Mouse (Mus musculus): ENCODE data around the gene Xlr4c. TPM values are rescaled to one million over a fixed set of nuclear protein-coding genes. Genes with fewer than 3 reads are reported as not detected.
"Not testable (repeated sequence)": the region's sequence is repeated elsewhere in the genome, so short reads cannot be mapped to it uniquely, and the experiment has no call there.

Gene Xlr4c
- polyA plus RNA-seq (2015; fragmentation: Nextera tagmentation; extraction: Ambion mirVana), result 0.98 TPM in 1 of 2 replicates, not detected in the other

- H3K27ac ChIP-seq; H3K36me3 ChIP-seq; H3K9ac ChIP-seq; H3K9me3 ChIP-seq; H3K4me3 ChIP-seq; ATAC-seq (ENCODE audit: borderline replicate concordance, extremely low read depth, low FRiP score, low TSS enrichment); H3K27me3 ChIP-seq; H3K4me1 ChIP-seq; H3K4me2 ChIP-seq: not testable (repeated sequence)
- WGBS, result 78% methylated on average over 14 of the region's 14 CpGs
Measured at GRCm38 (mm10) chrX:73242821-73243325, at the start of gene Xlr4c. Gene Xlr4c (minus strand): TSS chrX:73243130.

GRCm38 (mm10) chrX:73265270-73265669, 22.3 kb upstream of the Xlr4c start, which contains the start of gene Xlr3c:
Gene Xlr3c (minus strand): TSS chrX:73265390.
- 84% methylated on average over 14 of the region's 14 CpGs for WGBS
- not testable (repeated sequence) for H3K27ac ChIP-seq; H3K4me3 ChIP-seq; H3K4me2 ChIP-seq; H3K9me3 ChIP-seq; H3K9ac ChIP-seq; H3K36me3 ChIP-seq; H3K4me1 ChIP-seq; ATAC-seq (ENCODE audit: borderline replicate concordance, extremely low read depth, low FRiP score, low TSS enrichment); H3K27me3 ChIP-seq

- H3K27ac ChIP-seq; H3K9me3 ChIP-seq; H3K9ac ChIP-seq; ATAC-seq (ENCODE audit: borderline replicate concordance, extremely low read depth, low FRiP score, low TSS enrichment); H3K27me3 ChIP-seq; H3K4me3 ChIP-seq; H3K4me2 ChIP-seq; H3K4me1 ChIP-seq; H3K36me3 ChIP-seq: not testable (repeated sequence)
- WGBS, result 74% methylated on average over 1 of the region's 2 CpGs
Measured at GRCm38 (mm10) chrX:73262428-73262827, 19.5 kb upstream of the Xlr4c start.

- H3K4me1 ChIP-seq, result no peaks in the 10 kb centered on the region
- H3K9ac ChIP-seq, result peak overlapping the region; percentile 55
- 19% methylated on average over 3 of the region's 3 CpGs for WGBS
- no peak for ATAC-seq (ENCODE audit: borderline replicate concordance, extremely low read depth, low FRiP score, low TSS enrichment)
- H3K4me2 ChIP-seq, result peak overlapping the region; percentile 86
- H3K27ac ChIP-seq, result peak overlapping the region; percentile 94; the same call in 1 of the 2 replicates
- H3K36me3 ChIP-seq, result no peaks in the 10 kb centered on the region
- H3K4me3 ChIP-seq, result peak overlapping the region; percentile 59
- H3K9me3 ChIP-seq, result no peaks in the 10 kb centered on the region
- no peaks in the 10 kb centered on the region; the same call in none of the 2 replicates for H3K27me3 ChIP-seq
Measured at GRCm38 (mm10) chrX:73229288-73229687, 13.6 kb downstream of the Xlr4c start.

- H3K4me1 ChIP-seq, result no peaks in the 10 kb centered on the region
- peak overlapping the region; percentile 59 for H3K4me3 ChIP-seq
- peak overlapping the region; percentile 86 for H3K4me2 ChIP-seq
- ATAC-seq (ENCODE audit: borderline replicate concordance, extremely low read depth, low FRiP score, low TSS enrichment), result peak; percentile 72
- peak overlapping the region; percentile 55 for H3K9ac ChIP-seq
- H3K9me3 ChIP-seq, result no peaks in the 10 kb centered on the region
- 11% methylated on average over 49 of the region's 51 CpGs for WGBS
- peak overlapping the region; percentile 94 for H3K27ac ChIP-seq
- H3K36me3 ChIP-seq, result no peaks in the 10 kb centered on the region
- no peaks in the 10 kb centered on the region; the same call in none of the 2 replicates for H3K27me3 ChIP-seq
Measured at GRCm38 (mm10) chrX:73228606-73229214, 14.2 kb downstream of the Xlr4c start.

- H3K4me2 ChIP-seq, result peak within 1 kb of the TSS; percentile 86
- no peaks in the 10 kb centered on the region; the same call in none of the 2 replicates for H3K27me3 ChIP-seq
- H3K4me1 ChIP-seq, result no peaks in the 10 kb centered on the region
- ATAC-seq (ENCODE audit: borderline replicate concordance, extremely low read depth, low FRiP score, low TSS enrichment), result peak; percentile 94
- no peaks in the 10 kb centered on the region for H3K36me3 ChIP-seq
- peak within 1 kb of the TSS; percentile 55 for H3K9ac ChIP-seq
- peak within 1 kb of the TSS; percentile 94 for H3K27ac ChIP-seq
- WGBS, result 17% methylated on average over 39 of the region's 39 CpGs
- peak within 1 kb of the TSS; percentile 59 for H3K4me3 ChIP-seq
- no peaks in the 10 kb centered on the region for H3K9me3 ChIP-seq
Measured at GRCm38 (mm10) chrX:73227914-73228605, 14.9 kb downstream of the Xlr4c start, which contains the start of gene F8a. Gene F8a (plus strand): TSS chrX:73228291.

GRCm38 (mm10) chrX:73225365-73225764, 17.6 kb downstream of the Xlr4c start:
- WGBS, result 33% methylated on average over 1 of the region's 1 CpGs
- Histone ChIP-seq H3K4me3 (no peak overlapping the region), H3K9me3 (no peaks in the 10 kb centered on the region), H3K27ac (no peak overlapping the region), H3K4me1 (no peaks in the 10 kb centered on the region), H3K9ac (no peak overlapping the region), H3K4me2 (no peak overlapping the region), H3K27me3 (no peaks in the 10 kb centered on the region; the same call in none of the 2 replicates), H3K36me3 (no peaks in the 10 kb centered on the region)
- ATAC-seq (ENCODE audit: borderline replicate concordance, extremely low read depth, low FRiP score, low TSS enrichment), result no peak

- H3K27me3 ChIP-seq; H3K9ac ChIP-seq; H3K9me3 ChIP-seq; H3K4me1 ChIP-seq; H3K4me3 ChIP-seq; ATAC-seq (ENCODE audit: borderline replicate concordance, extremely low read depth, low FRiP score, low TSS enrichment); H3K4me2 ChIP-seq; H3K27ac ChIP-seq; H3K36me3 ChIP-seq: not testable (repeated sequence)
- WGBS, result 69% methylated on average over 17 of the region's 19 CpGs
Measured at GRCm38 (mm10) chrX:73213819-73214564, 28.9 kb downstream of the Xlr4c start, which contains the start of gene Xlr4b. Gene Xlr4b (plus strand): TSS chrX:73214333.

GRCm38 (mm10) chrX:73191934-73192333, 51.0 kb downstream of the Xlr4c start, which contains the start of gene Xlr3b:
Gene Xlr3b (plus strand): TSS chrX:73192207.
- ATAC-seq (ENCODE audit: borderline replicate concordance, extremely low read depth, low FRiP score, low TSS enrichment); H3K27me3 ChIP-seq; H3K4me2 ChIP-seq; H3K9me3 ChIP-seq; H3K9ac ChIP-seq; H3K36me3 ChIP-seq; H3K4me3 ChIP-seq; H3K4me1 ChIP-seq; H3K27ac ChIP-seq: not testable (repeated sequence)
- WGBS, result 80% methylated on average over 12 of the region's 12 CpGs
